ENCODE assay signal across 12 mouse cellular contexts in genomic region chr7:135722011-135722838, GRCm38 (mm10). TPM values are rescaled to one million over a fixed set of nuclear protein-coding genes. Genes with fewer than 3 reads are reported as not detected.
A peak's percentile ranks its signal among the peaks of the same experiment; 100 is the strongest.
DNase-seq lines count a peak whose midpoint lies in the region; ATAC-seq lines count a peak whose summit lies in the region.
"Had no signal": no experiment of that assay in that cellular context is flagged by ENCODE, and none has a peak within 500 bp of the region (broad histone marks: within the 10 kb centered on the region; RNA-seq: fewer than 3 reads in every experiment).

No protein-coding gene starts in this region.

- peak overlapping the region; percentile 72 for H3K4me2 ChIP-seq in liver, embryonic 16.5 days (ENCODE audit: low read depth, low read length)

- no peaks in the 10 kb centered on the region for H3K9me3 ChIP-seq in heart, embryonic 10.5 days
- no peaks in the 10 kb centered on the region for H3K9me3 ChIP-seq in liver, embryonic 16.5 days (replicated peaks; ENCODE audit: control insufficient read depth, low read length)

- 67% methylated on average over 6 of the region's 6 CpGs for WGBS in heart, embryonic 10.5 days
- WGBS in liver, embryonic 16.5 days (ENCODE audit: insufficient replicate concordance): 35% methylated on average over 6 of the region's 6 CpGs

- intact Hi-C loops in heart, postnatal 14 days (cut with DNase I): no loop called here

- ATAC-seq in erythroblast, adult 5-6 weeks (replicated peaks; ENCODE audit: low FRiP score, poor library complexity, severe bottlenecking): peak; percentile 49
- peak; percentile 38 for ATAC-seq in liver, embryonic 16.5 days (ENCODE audit: low read depth)
- ATAC-seq: lung, postnatal 0 days; midbrain, embryonic 16.5 days had no signal

- H3K27me3 ChIP-seq in heart, embryonic 10.5 days (ENCODE audit: insufficient read depth, poor library complexity, severe bottlenecking): no peaks in the 10 kb centered on the region; the same call in 1 of the 2 replicates
- 0 out of 2 replicates have a peak, but pooled peaks cover 4% of the 10 kb centered on the region for H3K27me3 ChIP-seq in liver, embryonic 16.5 days (ENCODE audit: control insufficient read depth, insufficient read depth, low read depth, low read length)

- H3K4me3 ChIP-seq in heart, embryonic 10.5 days: no peak overlapping the region
- H3K4me3 ChIP-seq in liver, embryonic 16.5 days (ENCODE audit: low read depth, low read length): peak overlapping the region; percentile 65

- H3K27ac ChIP-seq in heart, embryonic 10.5 days: peak overlapping the region; percentile 56
- H3K27ac ChIP-seq in liver, embryonic 16.5 days (ENCODE audit: low read length): peak overlapping the region; percentile 100

- DNase-seq in heart, embryonic 10.5 days (ENCODE audit: low spot score): no peak
- DNase-seq in heart, postnatal 14 days: no peak
- peak; percentile 57 for DNase-seq in spleen, adult 12 weeks (ENCODE audit: low spot score)
- DNase-seq in spleen, postnatal 36 days (ENCODE audit: low spot score in 2 of 2): no peak
- DNase-seq in natural killer cell, adult 2 months (ENCODE audit: low spot score in 2 of 2): no peak
- no peak for DNase-seq in right cerebral cortex, postnatal 10 days (ENCODE audit: low spot score in 2 of 2)
- DNase-seq: kidney, adult 11 months; thymus, postnatal 36 days had no signal

- peaks cover 10% of the 10 kb centered on the region; the same call in 1 of the 2 replicates for H3K4me1 ChIP-seq in heart, embryonic 10.5 days
- H3K4me1 ChIP-seq in liver, embryonic 16.5 days (ENCODE audit: control insufficient read depth, low read depth, low read length): peaks cover 38% of the 10 kb centered on the region

- no peaks in the 10 kb centered on the region for H3K36me3 ChIP-seq in heart, embryonic 10.5 days
- no peaks in the 10 kb centered on the region for H3K36me3 ChIP-seq in liver, embryonic 16.5 days (ENCODE audit: control insufficient read depth, insufficient read depth)

- H3K9ac ChIP-seq in liver, embryonic 16.5 days (ENCODE audit: low read depth, low read length): peak overlapping the region; percentile 80

RNA-seq across cellular contexts. Expression of gene Mki67, which starts 6.1 kb away (rescaled TPM):
- 36.1 and 41.1 TPM in 2 replicates for polyA plus RNA-seq in heart, embryonic 10.5 days (2016; fragmentation: Nextera tagmentation; extraction: Ambion mirVana)
- 10 to 100 TPM; 10.0 to 18.6 TPM for total RNA-seq in heart, postnatal 14 days (2021)
- total RNA-seq in erythroblast, adult 5-6 weeks (2015; ENCODE audit: low replicate concordance): 808 and 979 TPM in 2 replicates
- 1,323 and 1,353 TPM in 2 replicates for total RNA-seq in erythroblast, adult 5-6 weeks (2017; ENCODE audit: low replicate concordance)
- 81.1 and 89.2 TPM in 2 replicates for polyA plus RNA-seq in liver, embryonic 16.5 days (2015; fragmentation: Nextera tagmentation; extraction: Ambion mirVana)

Comparison
In these comparisons a context has a peak if more than half of its experiments do, and no peak if none do; other contexts are left out.
1. RNA of gene Mki67, which starts 6.1 kb away (total RNA-seq): 808 to 1,353 TPM in erythroblast, adult 5-6 weeks; 10.0 to 18.6 TPM in heart, postnatal 14 days; every median in the first group is over 10 times any median in the second.